Mouse (Mus musculus) gastrocnemius, postnatal 10 days (tissue): Measurements from ENCODE around the gene Ripk3. TPM values are rescaled to one million over a fixed set of nuclear protein-coding genes. Genes with fewer than 3 reads are reported as not detected.

ENCODE experiments used
- DNase-seq: peaks from one replicate; pipeline ENCODE4 v3.0.0; 2021; ENCODE audit warnings: mixed read lengths
- long read RNA-seq, 2 experiments: library from polyadenylated mRNA; stranded (forward); transcript quantifications; one replicate each; pipeline ENCODE4 v2.0.0; 2021
- total RNA-seq, 2 experiments: library from RNA; stranded (reverse); gene quantifications; 2 replicates each; pipeline ENCODE4 v1.2.3; 2021

The Ripk3 gene
- total RNA-seq: 1 to 10 TPM; 3.9 to 4.2 TPM
- long read RNA-seq, experiment 1, partial matches to known transcripts: 1 of 4 reads
- long read RNA-seq, experiment 1, other reads (novel, unspliced or antisense): 0 of 4 reads
- long read RNA-seq, experiment 2, partial matches to known transcripts: 0 of 1 reads
- long read RNA-seq, experiment 2, other reads (novel, unspliced or antisense): 0 of 1 reads

- peak; percentile 22 for DNase-seq
Observed at GRCm38 (mm10) chr14:55788256-55789050, at the start of gene Ripk3. Gene Ripk3 (minus strand): TSS chr14:55788865.

- DNase-seq: no peak
Observed at GRCm38 (mm10) chr14:55838312-55838711, 49.6 kb upstream of the Ripk3 start.

GRCm38 (mm10) chr14:55834808-55835533, 46.3 kb upstream of the Ripk3 start:
- DNase-seq: no peak

GRCm38 (mm10) chr14:55833126-55833525, 44.5 kb upstream of the Ripk3 start:
- no peak for DNase-seq

- no peak for DNase-seq
Observed at GRCm38 (mm10) chr14:55830331-55830730, 41.7 kb upstream of the Ripk3 start.

- no peak for DNase-seq
Observed at GRCm38 (mm10) chr14:55829854-55830253, 41.2 kb upstream of the Ripk3 start.

GRCm38 (mm10) chr14:55828716-55829263, 40.1 kb upstream of the Ripk3 start:
- DNase-seq: no peak

GRCm38 (mm10) chr14:55826551-55827340, 38.1 kb upstream of the Ripk3 start:
- DNase-seq: peak; percentile 40

GRCm38 (mm10) chr14:55826142-55826541, 37.5 kb upstream of the Ripk3 start:
- DNase-seq: peak; percentile 15

GRCm38 (mm10) chr14:55825216-55826051, 36.8 kb upstream of the Ripk3 start:
- DNase-seq: peak; percentile 29

- peak; percentile 58 for DNase-seq
Observed at GRCm38 (mm10) chr14:55824481-55825215, 36.0 kb upstream of the Ripk3 start.

- peak; percentile 41 for DNase-seq
Observed at GRCm38 (mm10) chr14:55824001-55824480, 35.4 kb upstream of the Ripk3 start.

- DNase-seq: peak; percentile 88
Observed at GRCm38 (mm10) chr14:55822991-55823762, 34.5 kb upstream of the Ripk3 start, which contains the start of gene Nfatc4. Gene Nfatc4 (plus strand): TSS chr14:55823144.

GRCm38 (mm10) chr14:55822435-55822990, 33.8 kb upstream of the Ripk3 start:
- DNase-seq: peak; percentile 74

- peak; percentile 1 for DNase-seq
Observed at GRCm38 (mm10) chr14:55820576-55820975, 31.9 kb upstream of the Ripk3 start.

GRCm38 (mm10) chr14:55819845-55820405, 31.3 kb upstream of the Ripk3 start:
- peak; percentile 0 for DNase-seq

GRCm38 (mm10) chr14:55815310-55815751, 26.7 kb upstream of the Ripk3 start:
- DNase-seq: peak; percentile 60

- peak; percentile 72 for DNase-seq
Observed at GRCm38 (mm10) chr14:55814885-55815284, 26.2 kb upstream of the Ripk3 start.
